Mouse (Mus musculus) left cerebral cortex, postnatal 4 days (tissue): ENCODE measurements around the gene Fau. TPM values are rescaled to one million over a fixed set of nuclear protein-coding genes. Genes with fewer than 3 reads are reported as not detected.
"Not testable (repeated sequence)": the region's sequence is repeated elsewhere in the genome, so short reads cannot be mapped to it uniquely, and the experiment has no call there.

Experiments
- DNase-seq: peaks from one replicate; pipeline ENCODE4 v3.0.0-alpha.2; 2022
- intact Hi-C: fragments of 180-260 bp; cut with DNase I; formaldehyde crosslinking; loops from one replicate; pipeline ENCODE4 v1.15.1; 2025
- total RNA-seq, 2 experiments: library from RNA; stranded (reverse); gene quantifications; 2 replicates each; pipeline ENCODE4 v1.2.3; 2021

Fau gene
- total RNA-seq: 100 to 1,000 TPM; 874 to 875 TPM

DNA sequence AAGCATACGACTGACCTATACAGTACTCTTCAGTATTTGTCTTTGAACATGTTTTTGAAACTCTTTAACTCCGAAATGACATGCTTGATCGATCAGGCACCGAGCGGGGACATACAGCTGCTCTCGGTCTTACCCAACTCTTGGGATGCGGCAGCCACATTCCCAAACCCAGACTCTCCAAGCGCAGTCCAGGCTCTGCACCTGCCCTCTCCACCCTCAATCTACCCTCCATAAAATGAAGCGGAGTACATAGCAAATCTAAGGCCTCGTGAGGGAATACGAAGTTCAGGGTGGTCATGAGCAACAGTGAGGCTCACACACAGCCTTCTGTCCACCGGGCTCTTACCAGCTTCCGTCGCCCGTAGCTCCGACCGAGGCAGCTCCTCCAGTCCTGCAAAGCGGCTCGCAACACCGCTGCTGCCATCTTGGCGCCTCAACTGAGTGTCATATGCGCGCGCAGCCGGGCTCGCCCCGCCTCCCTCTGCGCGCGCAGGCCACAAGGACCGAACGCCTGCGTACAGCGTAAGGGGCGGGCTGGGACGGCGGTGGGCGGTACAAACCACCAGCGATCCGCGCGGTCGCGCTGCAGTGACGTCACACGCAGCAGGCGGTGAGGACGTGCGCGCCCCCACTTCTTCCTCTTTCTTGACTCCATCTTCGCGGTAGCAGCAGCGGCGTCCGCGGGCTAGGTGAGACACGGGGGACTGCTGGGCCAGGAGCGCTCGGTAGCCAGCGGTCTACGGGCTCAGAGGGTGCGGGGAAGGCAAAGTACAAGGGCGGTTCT is at the start of gene Fau, which contains the start of gene Mrpl49:
Fau (plus strand) TSS at position 532 of the 784 bp plus-strand sequence.
Mrpl49 (minus strand) TSS at position 473 of the 784 bp plus-strand sequence.
- intact Hi-C loops: no loop called here

DNA sequence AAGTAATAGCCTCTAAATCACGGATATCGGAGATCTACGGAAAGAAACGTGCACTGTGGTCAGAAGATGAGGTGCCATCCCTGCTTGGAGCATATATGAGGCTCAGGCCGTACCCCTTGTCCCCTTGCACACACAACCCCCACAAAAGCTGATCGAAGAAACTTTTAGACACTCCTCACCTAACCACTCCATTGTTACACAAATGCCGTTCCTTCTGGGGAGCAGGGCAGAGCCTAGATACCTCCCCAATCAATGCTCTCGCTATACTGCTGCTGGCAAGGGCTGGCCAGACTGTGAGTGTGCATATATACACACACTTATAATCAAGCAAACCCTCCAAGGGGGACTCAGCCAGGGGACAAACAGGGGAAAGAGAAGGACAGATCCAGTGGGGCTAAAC is 48.5 kb upstream of the Fau start:
- intact Hi-C loops: no loop called here
- DNase-seq: no peak

More for the DNA sequence above, at the start of gene Fau, which contains the start of gene Mrpl49:
- DNase-seq: peak; percentile 99

DNA sequence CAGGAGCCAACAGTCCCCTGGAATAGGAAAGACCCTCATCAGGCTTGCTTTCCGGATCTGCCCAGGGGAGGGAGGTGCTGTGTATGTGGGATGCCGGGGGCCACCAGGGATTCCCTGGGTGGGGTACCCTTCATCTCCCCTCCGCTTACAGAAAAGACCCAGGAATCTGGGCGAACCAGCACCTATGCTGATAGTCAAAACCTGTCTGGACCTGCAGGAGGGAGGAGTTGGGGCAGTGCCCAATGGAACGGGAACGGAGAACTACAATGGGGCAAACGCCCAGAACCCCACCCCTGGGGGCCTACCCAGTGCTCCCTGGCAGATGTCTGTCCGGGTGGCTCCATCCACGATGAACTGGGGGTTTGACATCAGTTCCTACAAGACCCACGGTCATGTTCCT is 44.0 kb upstream of the Fau start:
- DNase-seq: no peak
- intact Hi-C loops: no loop called here

DNA sequence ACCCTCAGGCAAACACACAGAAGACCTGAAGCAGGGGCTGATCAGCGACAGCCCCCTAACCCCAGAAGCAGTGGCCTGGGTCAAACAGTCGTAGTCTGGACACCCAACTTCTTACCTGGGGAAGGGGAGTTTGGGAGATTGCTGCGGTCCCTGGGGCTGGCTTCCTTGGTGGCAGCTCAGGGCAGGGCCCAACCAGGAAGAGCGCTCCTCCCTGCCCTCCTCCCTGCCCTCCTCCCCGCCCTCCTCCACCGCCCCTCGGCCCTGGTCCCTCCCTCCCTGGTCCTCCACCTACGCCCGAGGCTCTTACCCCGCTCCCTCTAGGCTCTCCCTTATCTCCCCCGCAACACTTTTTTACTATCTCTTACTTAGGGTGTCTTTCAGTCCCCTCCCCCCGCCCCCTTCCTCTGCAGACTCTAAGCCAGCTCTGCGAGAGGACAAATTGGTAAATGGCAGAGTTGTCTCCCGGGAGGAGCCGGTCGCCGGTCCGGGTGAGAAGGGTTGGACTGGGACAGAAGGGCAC is 42.6 kb upstream of the Fau start:
- peak; percentile 28 for DNase-seq
- intact Hi-C loops: loop anchor here (5.0 kb wide), 1 partner anchor 38 kb away; no protein-coding TSS in a partner anchor

DNA sequence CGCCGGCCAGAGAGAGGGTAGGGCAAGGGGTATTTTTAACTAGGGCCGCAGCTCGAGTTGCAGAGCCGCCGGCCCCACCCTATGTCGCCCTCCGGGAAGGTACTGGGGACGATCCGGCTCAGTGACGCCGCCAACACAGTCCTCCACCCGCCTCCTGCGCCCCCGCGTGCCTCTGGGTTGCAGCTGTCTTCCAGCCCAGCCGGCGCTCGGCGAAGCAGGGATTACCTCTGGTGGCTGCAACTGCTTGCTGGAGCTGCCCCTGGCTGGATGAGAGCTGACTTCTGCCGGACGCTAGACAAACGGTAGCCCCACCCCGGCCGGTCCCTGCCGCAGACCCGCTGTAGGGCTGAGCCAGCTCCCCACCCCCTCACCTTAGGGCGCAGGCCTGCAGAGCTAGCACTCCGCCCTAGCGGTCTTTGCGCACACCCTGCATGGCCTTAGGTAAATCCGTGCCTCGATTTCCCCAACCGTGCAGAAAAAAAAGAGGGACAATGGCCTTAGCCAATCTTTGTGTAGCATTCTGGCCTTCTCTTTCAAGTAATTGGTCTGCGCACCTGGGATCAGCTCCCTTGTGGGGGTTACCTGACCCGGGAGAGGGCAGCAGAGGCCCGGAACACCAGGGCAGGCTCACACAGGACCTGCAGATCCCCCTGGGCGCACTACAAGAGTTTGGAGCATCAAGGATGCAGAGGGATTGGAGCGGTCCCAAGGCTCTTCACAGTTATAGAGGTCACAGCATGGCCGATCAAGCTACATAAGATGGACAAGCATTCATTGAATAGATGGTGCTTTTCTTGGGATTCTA is 41.9 kb upstream of the Fau start, which contains the start of gene Capn1:
Capn1 (minus strand) TSS at position 387 of the 805 bp plus-strand sequence.
- intact Hi-C loops: loop anchor here (5.0 kb wide), 1 partner anchor 38 kb away; no protein-coding TSS in a partner anchor
- peak; percentile 75 for DNase-seq

DNA sequence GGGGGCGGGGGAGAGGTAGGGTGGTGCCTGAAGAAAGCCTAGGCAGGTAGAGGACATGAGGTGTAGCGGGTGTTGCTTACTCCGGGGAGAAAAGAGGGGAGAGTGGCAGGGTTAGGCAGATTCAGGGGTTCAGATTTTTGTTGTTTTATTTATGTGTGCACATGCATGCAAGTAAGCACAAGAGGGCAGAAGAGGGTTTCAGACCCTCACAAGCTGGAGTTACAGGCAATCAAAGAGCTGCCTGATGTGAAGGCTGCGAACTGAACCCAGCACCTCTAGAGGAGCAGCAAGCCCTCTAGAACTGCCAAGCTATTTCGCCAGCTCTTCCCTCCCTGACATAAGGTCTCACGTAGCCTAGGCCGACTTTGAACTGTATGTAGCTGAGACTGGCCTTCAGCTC is 41.1 kb upstream of the Fau start:
- DNase-seq: no peak
- intact Hi-C loops: loop anchor here (5.0 kb wide), 1 partner anchor 39 kb away; no protein-coding TSS in a partner anchor

DNA sequence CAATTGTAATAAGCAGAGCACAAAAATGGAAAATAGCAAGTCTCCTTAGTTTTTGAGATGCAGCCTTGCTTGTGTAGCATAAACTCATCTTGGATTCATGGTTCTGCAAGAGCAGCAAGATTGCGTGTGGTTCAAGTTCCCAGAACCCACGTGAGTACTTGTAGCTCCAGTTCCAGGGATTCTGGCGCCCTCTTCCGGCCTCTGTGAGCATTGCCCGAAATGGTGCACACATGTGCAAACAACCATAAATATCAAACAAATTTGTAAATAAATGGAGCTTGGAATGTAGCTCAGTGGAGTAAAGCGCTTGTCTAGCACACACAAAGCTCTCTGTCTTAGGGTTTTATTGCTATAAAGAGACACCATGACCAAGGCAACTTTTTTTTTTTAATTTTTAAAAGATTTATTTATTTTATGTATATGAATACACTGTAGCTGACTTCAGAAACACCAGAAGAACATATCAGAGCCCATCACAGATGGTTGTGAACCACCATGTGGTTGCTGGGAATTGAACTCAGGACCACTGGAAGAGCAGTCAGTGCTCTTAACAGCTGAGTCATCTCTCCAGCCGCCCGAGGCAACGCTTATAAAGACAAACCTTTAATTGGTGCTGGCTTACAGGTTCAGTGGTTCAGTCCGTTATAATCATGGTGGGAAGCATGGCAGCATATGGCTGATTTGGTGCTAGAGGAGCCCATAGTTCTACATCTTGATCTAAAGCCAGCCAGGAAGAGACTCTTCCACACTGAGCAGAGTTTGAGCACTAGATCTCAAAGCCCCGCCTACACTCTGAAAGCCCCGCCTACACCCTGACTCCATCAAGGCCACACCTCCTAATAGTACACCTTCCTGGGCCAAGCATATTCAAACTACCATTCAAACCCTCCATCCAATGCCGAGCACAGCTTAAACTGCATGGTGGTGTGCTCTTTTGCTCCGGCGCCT is 39.2 kb upstream of the Fau start:
- intact Hi-C loops: loop anchor here (5.0 kb wide), 1 partner anchor 41 kb away; no protein-coding TSS in a partner anchor
- peak; percentile 88 for DNase-seq

DNA sequence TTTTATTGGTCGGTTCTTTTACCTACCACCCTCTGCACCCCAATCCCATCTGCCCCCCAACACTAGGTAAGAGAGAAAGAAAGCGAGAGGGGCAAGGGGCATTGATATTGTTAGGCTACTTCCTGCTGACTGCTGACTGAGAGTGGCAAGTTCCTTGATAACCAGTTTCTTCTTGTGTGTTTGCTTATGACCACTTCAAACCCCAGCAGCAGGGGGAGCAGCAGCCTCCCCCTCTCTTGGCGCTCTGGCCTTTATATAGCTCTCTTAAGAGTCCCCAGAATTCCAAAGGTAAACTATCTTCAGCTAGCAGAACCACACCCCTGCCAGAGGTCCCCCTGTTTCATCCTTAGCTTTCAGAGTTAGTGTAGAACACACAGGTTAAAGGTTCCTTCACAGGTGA is 37.4 kb upstream of the Fau start:
- intact Hi-C loops: no loop called here
- DNase-seq: no peak

DNA sequence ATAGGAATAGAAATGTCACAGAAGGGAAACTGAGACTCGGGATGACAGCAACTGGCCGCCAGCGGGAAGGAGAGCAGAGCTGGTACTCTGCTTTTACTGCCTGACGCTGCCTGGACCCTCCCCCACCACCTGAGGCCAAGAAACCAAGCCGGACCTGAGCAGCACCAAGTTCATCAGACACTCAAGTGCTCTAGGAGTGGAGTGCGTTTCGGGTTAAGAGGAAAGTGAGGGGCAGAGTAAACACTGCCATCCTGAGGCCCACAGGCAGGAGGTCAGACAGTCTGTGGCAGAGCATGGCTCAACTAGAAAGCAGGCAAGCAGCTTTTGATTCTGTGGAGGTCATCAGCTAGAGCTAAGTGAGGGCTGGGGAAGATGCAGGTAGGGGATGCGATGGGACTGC is 34.6 kb upstream of the Fau start:
- no peak for DNase-seq
- intact Hi-C loops: no loop called here

DNA sequence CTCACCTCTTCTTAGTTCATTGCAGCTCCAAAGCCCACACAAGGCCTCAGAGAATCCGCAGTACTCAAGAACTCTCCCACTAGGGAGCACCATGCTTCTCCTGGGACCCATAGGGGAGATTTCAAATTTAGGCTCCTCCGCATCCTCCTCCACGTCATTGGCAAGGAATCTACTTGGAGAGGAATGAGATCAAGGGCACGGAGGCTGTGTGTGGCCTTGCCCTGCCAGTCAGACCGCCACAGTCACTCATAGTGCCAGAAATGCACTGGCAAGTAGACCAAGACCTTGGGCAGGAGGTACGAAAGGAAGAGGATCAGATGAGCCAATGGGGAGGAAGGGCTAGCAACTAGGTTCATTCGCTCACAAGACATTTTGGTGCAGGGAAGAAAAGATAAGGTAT is 33.7 kb upstream of the Fau start:
- intact Hi-C loops: no loop called here

DNA sequence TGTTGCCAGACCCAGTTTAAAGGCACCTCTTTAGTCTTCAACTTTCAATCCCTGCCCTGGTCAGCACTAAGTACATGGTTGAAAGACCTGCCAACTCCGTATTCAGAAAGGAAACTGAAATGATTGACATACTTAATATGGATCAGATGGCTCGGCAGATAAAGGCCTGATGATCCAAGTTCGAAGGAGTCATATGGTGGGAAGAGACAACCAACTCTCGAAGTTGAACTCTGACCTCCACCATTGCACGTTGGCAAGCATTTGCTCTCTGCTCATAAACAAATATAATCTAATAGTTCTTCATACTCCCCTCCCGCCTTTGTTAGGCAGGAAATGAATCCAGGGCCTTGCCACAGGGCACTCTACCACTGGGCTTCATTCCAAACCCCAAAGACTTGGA is 28.7 kb upstream of the Fau start:
- intact Hi-C loops: no loop called here

More for the DNA sequence above, 33.7 kb upstream of the Fau start:
- no peak for DNase-seq

DNA sequence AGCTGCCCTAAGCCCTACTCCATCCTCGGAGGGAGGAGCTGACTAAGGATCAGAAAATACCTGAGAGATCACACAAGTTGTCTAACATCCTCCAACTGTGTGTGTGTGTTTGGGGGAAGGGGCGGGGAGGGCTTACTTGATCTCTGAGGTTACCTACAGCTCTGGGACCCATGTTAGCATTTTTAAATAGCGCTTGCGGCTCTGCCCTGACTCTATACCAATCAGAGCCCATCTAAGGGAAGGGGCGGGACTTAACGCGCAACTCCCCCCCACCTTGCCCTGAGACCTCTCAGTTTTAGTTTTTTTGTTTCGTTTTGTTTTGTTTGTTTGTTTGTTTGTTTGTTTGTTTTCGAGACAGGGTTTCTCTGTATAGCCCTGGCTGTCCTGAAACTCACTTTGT is 28.2 kb upstream of the Fau start:
- DNase-seq: no peak
- intact Hi-C loops: no loop called here

More for the DNA sequence above, 28.7 kb upstream of the Fau start:
- no peak for DNase-seq

DNA sequence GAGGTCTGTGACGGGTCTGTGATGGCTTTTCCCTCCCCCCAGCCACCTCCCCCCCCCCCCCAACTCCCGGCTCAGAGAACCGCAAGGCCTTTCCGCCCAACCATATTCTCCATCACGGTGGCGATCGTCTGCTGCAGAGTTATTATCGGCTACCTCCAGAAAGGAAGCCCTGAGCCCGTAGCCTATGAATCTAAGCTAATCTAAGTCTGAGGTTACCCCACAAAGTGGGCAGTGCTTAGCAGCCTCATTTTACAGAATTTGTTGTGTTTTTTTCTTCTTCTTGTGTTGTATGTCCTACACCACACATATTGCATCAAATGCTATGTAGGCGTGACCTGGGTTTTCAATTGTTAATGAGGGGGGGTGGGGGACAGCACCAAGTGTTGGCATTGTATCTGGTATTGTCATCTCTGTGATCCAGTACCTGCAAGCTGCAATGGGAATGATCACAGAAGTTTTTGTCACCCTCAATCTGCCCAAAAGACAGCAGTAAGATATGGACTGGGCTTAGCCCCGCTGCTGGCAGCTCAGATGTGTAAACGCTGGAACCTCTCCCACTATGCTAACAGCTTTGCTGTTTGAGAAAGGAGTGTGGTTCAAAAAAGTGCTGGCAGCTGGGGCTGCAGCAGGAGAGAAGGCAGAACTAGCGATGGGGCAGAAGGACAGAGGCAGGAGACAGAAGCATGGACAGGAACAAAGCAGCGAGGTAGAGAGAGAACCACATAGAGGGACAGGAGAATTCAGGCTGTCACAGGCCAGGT is 26.9 kb upstream of the Fau start:
- intact Hi-C loops: no loop called here
- no peak for DNase-seq

DNA sequence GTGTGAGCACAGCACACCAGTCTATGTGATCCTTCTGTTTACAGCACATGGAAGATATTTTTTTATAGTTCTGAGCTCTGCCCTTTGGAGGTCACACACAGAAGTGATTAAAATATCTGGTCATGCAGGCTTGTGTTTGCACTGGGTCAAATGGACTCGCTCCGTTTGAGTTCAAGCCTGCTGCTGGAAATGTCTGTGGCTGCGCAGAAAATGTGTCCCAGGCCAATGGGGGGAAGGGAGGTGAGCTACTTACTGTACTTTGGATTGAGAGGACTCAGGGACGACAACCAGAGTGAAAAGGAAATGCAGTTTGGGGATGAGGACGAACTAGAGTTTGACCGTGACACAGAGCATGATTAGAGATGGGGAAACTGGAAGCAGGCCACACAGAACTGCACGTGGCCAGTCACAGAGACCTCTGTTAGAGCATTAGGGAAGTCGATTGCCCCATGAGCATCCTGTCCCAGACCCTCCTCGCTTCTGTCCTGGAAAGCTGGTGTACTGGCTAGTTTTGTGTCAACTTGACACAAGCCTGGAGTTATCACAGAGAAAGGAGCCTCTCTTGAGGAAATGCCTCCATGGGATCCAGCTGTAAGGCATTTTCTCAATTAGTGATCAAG is 21.6 kb upstream of the Fau start:
- intact Hi-C loops: no loop called here
- DNase-seq: no peak

DNA sequence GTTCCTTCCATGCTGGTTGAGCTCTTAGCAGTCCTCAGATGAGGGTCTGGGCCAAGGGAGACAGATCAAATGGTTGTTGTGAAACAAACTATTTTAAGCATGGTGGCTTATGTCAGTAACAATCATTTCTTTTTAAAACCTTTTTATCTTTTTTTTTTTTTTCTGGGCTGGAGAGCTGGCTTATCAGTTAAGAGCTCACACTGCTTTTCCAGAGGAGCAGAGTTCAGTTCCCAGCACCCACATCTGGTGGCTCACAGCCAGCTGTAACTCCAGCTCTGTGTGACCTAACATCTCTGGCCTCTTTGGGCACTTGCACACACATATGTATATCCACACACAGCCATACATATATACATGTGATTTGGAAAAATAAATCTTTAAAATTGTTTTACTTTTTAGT is 19.9 kb upstream of the Fau start:
- no peak for DNase-seq
- intact Hi-C loops: no loop called here

DNA sequence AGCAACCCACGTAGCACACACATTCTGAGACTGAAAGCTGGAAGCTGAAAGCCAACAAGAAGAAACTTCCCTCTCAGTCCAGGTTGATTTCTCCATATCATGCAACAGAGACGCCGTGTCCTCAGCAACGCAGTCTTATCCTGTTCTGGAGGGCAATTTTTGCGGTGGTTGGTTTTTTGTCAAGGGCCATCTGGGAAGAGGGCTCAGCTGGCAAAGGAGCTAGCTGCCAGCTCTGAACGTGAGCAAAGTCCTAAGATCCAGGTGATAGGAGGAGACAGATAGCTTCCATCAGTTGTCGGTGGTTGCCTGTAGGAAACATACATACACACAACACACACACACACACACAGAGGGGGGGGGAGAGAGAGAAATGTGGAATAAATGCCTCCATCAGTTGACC is 19.3 kb upstream of the Fau start:
- DNase-seq: no peak
- intact Hi-C loops: no loop called here

DNA sequence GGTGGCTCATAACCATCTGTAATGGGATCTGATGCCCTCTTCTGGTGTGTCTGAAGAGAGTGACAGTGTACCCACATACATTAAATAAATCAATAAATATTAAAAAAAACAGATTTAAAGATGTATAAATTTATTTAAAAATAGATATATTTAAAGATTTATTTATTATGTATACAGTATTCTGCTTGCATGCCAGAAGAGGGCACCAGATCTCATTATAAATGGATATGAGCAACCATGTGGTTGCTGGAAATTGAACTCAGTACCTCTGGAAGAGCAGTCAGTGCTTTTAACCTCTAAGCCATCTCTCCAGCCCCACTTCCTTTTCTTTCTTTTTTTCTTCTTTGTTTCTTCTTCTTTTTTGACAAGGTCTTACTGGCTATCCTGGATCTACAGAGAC is 17.6 kb upstream of the Fau start:
- intact Hi-C loops: loop anchor here (10.0 kb wide), 1 partner anchor 75 kb away; the partner anchor contains the start of gene Pola2
- DNase-seq: no peak

DNA sequence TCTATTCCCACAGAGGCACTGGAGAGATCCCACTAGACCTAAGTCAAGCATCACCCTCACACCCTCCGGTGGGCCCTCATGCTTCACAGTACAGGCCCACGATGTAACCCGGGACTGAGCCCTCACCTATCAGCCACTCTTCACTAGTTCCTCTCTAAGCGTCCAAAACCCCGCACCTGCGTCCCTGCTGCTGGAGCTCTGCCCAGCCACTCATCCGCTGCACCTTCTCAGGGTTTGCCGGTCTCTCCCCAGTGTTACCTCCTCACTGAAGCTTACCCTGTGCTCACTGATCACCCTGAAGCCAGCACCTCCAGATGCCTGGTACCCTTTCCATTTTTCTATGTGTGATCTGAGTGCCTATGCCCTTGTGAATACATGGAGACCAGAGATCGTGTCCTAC is 15.4 kb upstream of the Fau start:
- intact Hi-C loops: loop anchor here (10.0 kb wide), 1 partner anchor 77 kb away; the partner anchor contains the start of gene Pola2
- no peak for DNase-seq

DNA sequence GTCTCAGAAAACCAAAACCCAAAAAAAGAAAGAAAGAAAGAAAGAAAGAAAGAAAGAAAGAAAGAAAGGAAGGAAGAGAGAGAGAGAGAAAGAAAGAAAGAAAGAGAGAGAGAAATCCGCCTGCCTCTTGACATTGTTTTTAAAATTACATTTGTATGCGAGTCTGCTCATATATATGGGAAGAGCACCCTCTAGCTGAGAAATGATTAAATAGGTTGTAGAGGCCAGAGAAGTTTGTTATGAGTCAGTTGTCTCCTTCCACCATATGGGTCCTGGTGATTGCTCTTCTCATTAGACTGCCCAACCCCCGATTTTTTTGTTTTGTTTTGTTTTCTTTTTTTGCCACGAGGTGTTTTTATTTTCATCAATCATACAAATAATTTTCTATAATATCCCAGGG is 13.5 kb upstream of the Fau start:
- DNase-seq: not testable (repeated sequence)

More for the DNA sequence above, 13.5 kb upstream of the Fau start:
- intact Hi-C loops: loop anchor here (10.0 kb wide), 1 partner anchor 79 kb away; the partner anchor contains the start of gene Pola2
